Mouse (Mus musculus): ENCODE measurements around the gene Unc13a.

GRCm38 (mm10) chr8:71604021-71604420 is 67.5 kb downstream of the Unc13a start:
- no peak for TF ChIP-seq CTCF (IDR thresholded peaks at IDR 0.05)
- TF ChIP-seq EP300 (IDR thresholded peaks at IDR 0.05) = no peak

Measured in lung, postnatal 0 days (tissue).